Mouse (Mus musculus): ENCODE measurements at regions not wholly inside any gene's neighbourhood (a gene's known extent, or its start where the extent isn't known, plus 50 kb on each side); places are given as distances from the start of the nearest gene placed in this dataset.
A peak's percentile ranks its signal among the peaks of the same experiment; 100 is the strongest.

DNA sequence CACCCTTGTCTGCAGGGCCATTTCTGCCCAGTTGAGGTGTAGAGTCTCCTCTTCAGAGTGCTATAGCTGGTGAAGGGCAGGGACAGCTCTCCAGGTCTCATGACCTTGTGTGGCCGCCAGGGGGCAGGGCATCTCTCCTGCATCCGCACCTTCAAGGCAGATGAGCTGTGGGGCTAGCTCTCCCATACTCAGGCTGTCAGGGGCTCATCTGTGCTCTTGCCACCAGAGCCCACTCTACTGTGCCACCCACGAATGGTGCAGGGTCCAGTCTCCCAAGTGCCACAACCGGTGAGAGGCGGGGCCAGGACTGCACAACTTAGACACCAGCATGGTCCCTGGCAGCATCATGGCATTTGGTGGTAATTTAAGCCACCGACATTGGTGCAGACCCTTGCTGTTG lies 111.3 kb downstream of the Syt10 start:
- TF ChIP-seq CTCF (IDR thresholded peaks at IDR 0.05; ENCODE audit: borderline replicate concordance, extremely low read depth, insufficient read depth, insufficient read length) (peak; percentile 71), POLR2A (IDR thresholded peaks at IDR 0.05; ENCODE audit: borderline replicate concordance, extremely low read depth, insufficient read depth, insufficient read length, poor library complexity, severe bottlenecking) (no peak)

Measured in brain, embryonic 14.5 days (tissue).